Mouse (Mus musculus) neutrophil, adult 59 days (primary cell): ENCODE results near the gene Usp51. TPM values are rescaled to one million over a fixed set of nuclear protein-coding genes. Genes with fewer than 3 reads are reported as not detected.

Source experiments
- total RNA-seq, 2 experiments: library from RNA; stranded (reverse); gene quantifications; 1 replicate in 1 of 2; 2 replicates in 1 of 2; pipeline ENCODE4 v1.2.4; 2023

Usp51 gene
- total RNA-seq: under 1 TPM; 0.16 to 0.18 TPM

GRCm38 (mm10) chrX:153006387-153006841, at the start of gene Usp51:
Gene Usp51, plus strand, starts transcription at chrX:153006469.

DNA sequence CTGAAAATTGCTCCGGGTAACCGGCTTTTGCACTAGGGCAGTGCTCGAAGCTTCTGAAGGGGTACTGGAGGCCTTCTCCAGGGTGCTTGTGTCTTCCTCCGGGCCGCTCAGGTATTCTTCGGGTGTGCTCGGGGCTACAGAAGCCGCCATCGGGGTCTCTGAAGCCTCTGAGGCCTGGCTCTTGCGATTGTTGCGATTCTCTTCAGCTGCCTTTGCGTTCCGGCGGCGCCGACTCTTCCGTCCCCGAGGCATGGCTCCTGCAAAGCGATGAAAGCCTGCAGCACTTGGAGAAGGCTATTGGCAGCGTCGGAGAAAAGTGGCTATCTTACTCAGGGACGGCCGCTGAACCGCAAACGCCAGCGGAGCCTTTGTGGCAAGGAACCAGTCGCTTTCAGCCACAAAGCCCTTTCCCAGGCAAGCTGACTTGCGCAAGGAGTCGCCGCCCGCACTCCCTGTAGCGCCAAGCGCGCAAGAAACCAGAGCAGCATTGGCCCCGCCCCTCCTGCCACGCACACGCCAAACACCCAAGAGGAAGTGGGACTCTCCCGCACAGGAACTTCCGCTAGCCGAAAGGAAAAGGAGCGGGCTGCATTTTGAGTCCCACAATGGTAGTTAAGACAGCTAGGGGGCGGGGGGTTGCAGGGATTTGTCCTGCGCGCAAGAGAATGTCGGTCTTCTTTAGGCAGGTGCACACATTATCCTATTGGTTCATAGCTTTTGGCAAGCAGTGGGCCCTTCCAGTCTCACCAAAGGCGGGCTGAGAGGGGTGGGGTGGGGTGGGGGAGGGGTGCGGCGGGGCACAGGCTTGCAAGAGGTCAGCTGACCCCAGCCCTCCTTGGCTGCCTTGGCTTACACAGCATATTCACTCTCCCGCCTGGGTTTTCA, 31.1 kb downstream of the Usp51 start, which contains the start of gene Mageh1:
Gene Mageh1 (minus strand): TSS at position 489 of the 885 bp plus-strand sequence.

Other genes starting within 250 kb of the Usp51 start
- under 1 TPM in 1 of 2 experiments, not detected in 1; 0.09 TPM for gene Shroom2, start 237.0 kb upstream of the Usp51 start, total RNA-seq
- not detected for gene Gpr143, start 224.5 kb upstream of the Usp51 start, total RNA-seq
- gene Mageh1, start 31.1 kb downstream of the Usp51 start, total RNA-seq: under 1 TPM in 1 of 2 experiments, not detected in 1; 0.24 TPM
- gene Foxr2, start 112.3 kb downstream of the Usp51 start, total RNA-seq: not detected
- gene Rragb, start 133.5 kb downstream of the Usp51 start, total RNA-seq: 1 to 10 TPM in 1 of 2 experiments, under 1 TPM in 1; 0.62 to 2.4 TPM
- gene Klf8, start 231.0 kb downstream of the Usp51 start, total RNA-seq: 1 to 10 TPM; 3.6 to 4.8 TPM